Mouse (Mus musculus) E14TG2a.4 (cell line): ENCODE results near the gene Camsap2.

Experiments
- H3K27me3 ChIP-seq: 2 replicates; pipeline ENCODE4 v1.6.1; 2014; ENCODE audit warnings: low read length, control low read depth; ENCODE audit not compliant: insufficient read depth
- H3K36me3 ChIP-seq: 2 replicates; pipeline ENCODE4 v1.6.1; 2014; ENCODE audit warnings: low read length, control low read depth; ENCODE audit not compliant: insufficient read depth
- H3K4me1 ChIP-seq: replicated peaks from 2 replicates; pipeline ENCODE4 v1.6.1; 2014; ENCODE audit warnings: low read depth, low read length, control low read depth
- H3K4me3 ChIP-seq: replicated peaks from 2 replicates; pipeline ENCODE4 v1.5.1; 2014; ENCODE audit warnings: mild to moderate bottlenecking, low read length
- H3K9me3 ChIP-seq: 2 replicates; pipeline ENCODE4 v1.6.1; 2014; ENCODE audit warnings: low read length, control low read depth
- CTCF ChIP-seq: conservative IDR thresholded peaks from 2 replicates; pipeline ENCODE4 v1.5.1; 2014; ENCODE audit warnings: low read length
- NANOG ChIP-seq: IDR thresholded peaks from 2 replicates; pipeline ENCODE4 v1.6.1; 2014; ENCODE audit warnings: borderline replicate concordance, low read length, mixed read lengths
- POU5F1 ChIP-seq: IDR thresholded peaks from 2 replicates; pipeline ENCODE4 v1.6.1; 2014; ENCODE audit warnings: low read length, borderline replicate concordance

The Camsap2 gene

GRCm38 (mm10) chr1:136348137-136348536 is 2.2 kb upstream of the Camsap2 start:
- Histone ChIP-seq H3K27me3 (peaks cover 44% of the 10 kb centered on the region), H3K9me3 (no peaks in the 10 kb centered on the region), H3K36me3 (no peaks in the 10 kb centered on the region), H3K4me1 (peaks cover 24% of the 10 kb centered on the region), H3K4me3 (no peak overlapping the region)
- TF ChIP-seq CTCF = no peak
- no peak for TF ChIP-seq NANOG
- no peak for TF ChIP-seq POU5F1

- peaks cover 24% of the 10 kb centered on the region for H3K4me1 ChIP-seq
- H3K27me3 ChIP-seq = peaks cover 40% of the 10 kb centered on the region
- H3K36me3 ChIP-seq = no peaks in the 10 kb centered on the region
- no peak overlapping the region for H3K4me3 ChIP-seq
- no peaks in the 10 kb centered on the region for H3K9me3 ChIP-seq
- no peak for TF ChIP-seq NANOG
- no peak for TF ChIP-seq POU5F1
- TF ChIP-seq CTCF = no peak
Measured at GRCm38 (mm10) chr1:136347140-136347539, 1.2 kb upstream of the Camsap2 start.

GRCm38 (mm10) chr1:136346373-136347035 is 600 bp upstream of the Camsap2 start:
- TF ChIP-seq POU5F1 = no peak
- TF ChIP-seq CTCF = no peak
- no peak for TF ChIP-seq NANOG
- H3K4me3 ChIP-seq = peak overlapping the region; percentile 91
- peaks cover 37% of the 10 kb centered on the region for H3K27me3 ChIP-seq
- no peaks in the 10 kb centered on the region for H3K36me3 ChIP-seq
- H3K9me3 ChIP-seq = no peaks in the 10 kb centered on the region
- H3K4me1 ChIP-seq = peaks cover 24% of the 10 kb centered on the region

GRCm38 (mm10) chr1:136344768-136345453 is 993 bp downstream of the Camsap2 start:
- Histone ChIP-seq H3K4me3 (peak overlapping the region; percentile 91), H3K27me3 (peaks cover 30% of the 10 kb centered on the region), H3K4me1 (peaks cover 24% of the 10 kb centered on the region), H3K36me3 (no peaks in the 10 kb centered on the region), H3K9me3 (no peaks in the 10 kb centered on the region)
- no peak for TF ChIP-seq CTCF
- TF ChIP-seq NANOG = no peak
- TF ChIP-seq POU5F1 = no peak

GRCm38 (mm10) chr1:136344281-136344680 is 1.6 kb downstream of the Camsap2 start:
- no peak for TF ChIP-seq POU5F1
- TF ChIP-seq NANOG = no peak
- no peak for TF ChIP-seq CTCF

GRCm38 (mm10) chr1:136343727-136344126 is 2.2 kb downstream of the Camsap2 start:
- Histone ChIP-seq H3K27me3 (peaks cover 30% of the 10 kb centered on the region), H3K36me3 (no peaks in the 10 kb centered on the region), H3K4me1 (peaks cover 24% of the 10 kb centered on the region), H3K9me3 (no peaks in the 10 kb centered on the region), H3K4me3 (no peak overlapping the region)
- no peak for TF ChIP-seq CTCF
- TF ChIP-seq NANOG = no peak
- no peak for TF ChIP-seq POU5F1

More at GRCm38 (mm10) chr1:136344281-136344680, 1.6 kb downstream of the Camsap2 start:
- no peaks in the 10 kb centered on the region for H3K36me3 ChIP-seq
- H3K9me3 ChIP-seq = no peaks in the 10 kb centered on the region
- peaks cover 24% of the 10 kb centered on the region for H3K4me1 ChIP-seq
- peak overlapping the region; percentile 91; the same call in 1 of the 2 replicates for H3K4me3 ChIP-seq
- H3K27me3 ChIP-seq = peaks cover 30% of the 10 kb centered on the region

- H3K36me3 ChIP-seq = no peaks in the 10 kb centered on the region
- no peaks in the 10 kb centered on the region for H3K9me3 ChIP-seq
- H3K27me3 ChIP-seq = peaks cover 10% of the 10 kb centered on the region
- no peak overlapping the region for H3K4me3 ChIP-seq
- TF ChIP-seq NANOG = no peak
- peak; percentile 32 for TF ChIP-seq CTCF
- peaks cover 17% of the 10 kb centered on the region for H3K4me1 ChIP-seq
Measured at GRCm38 (mm10) chr1:136340541-136340940, 5.4 kb downstream of the Camsap2 start.

GRCm38 (mm10) chr1:136334743-136335142 is 11.2 kb downstream of the Camsap2 start:
- Histone ChIP-seq H3K36me3 (peaks cover 7% of the 10 kb centered on the region), H3K4me3 (no peak overlapping the region), H3K4me1 (no peaks in the 10 kb centered on the region), H3K9me3 (peaks cover 7% of the 10 kb centered on the region; the same call in 1 of the 2 replicates), H3K27me3 (no peaks in the 10 kb centered on the region)
- TF ChIP-seq POU5F1 = no peak

GRCm38 (mm10) chr1:136333512-136333911 is 12.4 kb downstream of the Camsap2 start:
- TF ChIP-seq NANOG = no peak
- no peak for TF ChIP-seq CTCF
- no peak for TF ChIP-seq POU5F1
- Histone ChIP-seq H3K4me3 (no peak overlapping the region), H3K36me3 (peaks cover 10% of the 10 kb centered on the region), H3K27me3 (no peaks in the 10 kb centered on the region), H3K4me1 (no peaks in the 10 kb centered on the region), H3K9me3 (peaks cover 11% of the 10 kb centered on the region; the same call in 1 of the 2 replicates)
